Mouse (Mus musculus) midbrain, embryonic 16.5 days (tissue): ENCODE measurements around the gene Man2a2. TPM values are rescaled to one million over a fixed set of nuclear protein-coding genes. Genes with fewer than 3 reads are reported as not detected.
A peak's percentile ranks its signal among the peaks of the same experiment; 100 is the strongest.
"Not testable (repeated sequence)": the region's sequence is repeated elsewhere in the genome, so short reads cannot be mapped to it uniquely, and the experiment has no call there.

ENCODE experiments used
- ATAC-seq: fragments of 200-750 bp; cut with Nextera tagmentation; 2 replicates; pipeline ENCODE4 v1.8.0; 2017; ENCODE audit warnings: moderate TSS enrichment
- H3K27ac ChIP-seq: fragments of 300-500 bp; sonication (generic); 2 replicates; pipeline ENCODE4 v1.5.1; 2014; ENCODE audit warnings: mild to moderate bottlenecking, low read length, mixed read lengths
- H3K27me3 ChIP-seq: fragments of 300-500 bp; sonication (generic); 2 replicates; pipeline ENCODE4 v1.6.1; 2014; ENCODE audit warnings: low read depth, low read length, mixed read lengths; ENCODE audit not compliant: control insufficient read depth, insufficient read depth
- H3K36me3 ChIP-seq: fragments of 300-500 bp; sonication (generic); 2 replicates; pipeline ENCODE4 v1.6.1; 2014; ENCODE audit warnings: mild to moderate bottlenecking, low read length, moderate library complexity, mixed read lengths; ENCODE audit not compliant: control insufficient read depth, insufficient read depth
- H3K4me1 ChIP-seq: fragments of 300-500 bp; sonication (generic); 2 replicates; pipeline ENCODE4 v1.6.1; 2014; ENCODE audit warnings: mild to moderate bottlenecking, low read length, mixed read lengths; ENCODE audit not compliant: control insufficient read depth, insufficient read depth
- H3K4me2 ChIP-seq: fragments of 300-500 bp; sonication (generic); 2 replicates; pipeline ENCODE4 v1.6.1; 2014; ENCODE audit warnings: mild to moderate bottlenecking, low read length, mixed read lengths
- H3K4me3 ChIP-seq: fragments of 300-500 bp; sonication (generic); 2 replicates; pipeline ENCODE4 v1.5.1; 2014; ENCODE audit warnings: low read depth, mild to moderate bottlenecking, low read length, moderate library complexity, mixed read lengths
- H3K9ac ChIP-seq: fragments of 300-500 bp; sonication (generic); 2 replicates; pipeline ENCODE4 v1.6.1; 2014; ENCODE audit warnings: low read depth, low read length, mixed read lengths
- H3K9me3 ChIP-seq: fragments of 300-500 bp; sonication (generic); replicated peaks from 2 replicates; pipeline ENCODE4 v1.6.1; 2014; ENCODE audit warnings: mild to moderate bottlenecking, low read length, mixed read lengths; ENCODE audit not compliant: control insufficient read depth, poor library complexity, severe bottlenecking
- WGBS: fragments of 180-500 bp; shearing (Covaris S2); extraction: QIAGEN DNeasy Blood & Tissue Kit; methylation state at CpG from one replicate; pipeline ENCODE4 v1.1.7; 2014; 5-methylcytosine and 5-hydroxymethylcytosine counted together
- polyA plus RNA-seq: library from polyadenylated mRNA; unstranded; fragments of >200 nt; fragmentation: Nextera tagmentation; extraction: Ambion mirVana; gene quantifications from 2 replicates; pipeline ENCODE4 v1.2.1, GENCODE M21; 2015

Gene Man2a2
- polyA plus RNA-seq, 1 experiment from 2014 or later, result 25.2 TPM

DNA sequence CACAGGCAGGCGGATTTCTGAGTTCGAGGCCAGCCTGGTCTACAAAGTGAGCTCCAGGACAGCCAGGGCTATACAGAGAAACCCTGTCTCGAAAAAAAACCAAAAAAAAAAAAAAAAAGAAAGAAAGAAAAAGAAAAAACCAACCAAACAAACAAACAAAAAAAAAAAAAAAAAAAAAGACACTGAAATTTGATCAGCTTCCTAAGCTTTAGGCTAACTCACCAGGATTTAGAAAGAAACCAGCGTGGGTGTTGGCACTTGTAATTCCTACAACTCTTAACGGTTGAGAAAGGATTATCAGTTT is 46.4 kb downstream of the Man2a2 start:
- Histone ChIP-seq H3K4me2 (peak overlapping the region; percentile 86), H3K36me3 (peaks cover 41% of the 10 kb centered on the region), H3K4me1 (peaks cover 13% of the 10 kb centered on the region)
- not testable (repeated sequence) for H3K9ac ChIP-seq, H3K9me3 ChIP-seq, H3K27me3 ChIP-seq, H3K27ac ChIP-seq, H3K4me3 ChIP-seq
- peak; percentile 8; the same call in 1 of the 2 replicates for ATAC-seq
- WGBS, result 37% methylated on average over 4 of the region's 5 CpGs

DNA sequence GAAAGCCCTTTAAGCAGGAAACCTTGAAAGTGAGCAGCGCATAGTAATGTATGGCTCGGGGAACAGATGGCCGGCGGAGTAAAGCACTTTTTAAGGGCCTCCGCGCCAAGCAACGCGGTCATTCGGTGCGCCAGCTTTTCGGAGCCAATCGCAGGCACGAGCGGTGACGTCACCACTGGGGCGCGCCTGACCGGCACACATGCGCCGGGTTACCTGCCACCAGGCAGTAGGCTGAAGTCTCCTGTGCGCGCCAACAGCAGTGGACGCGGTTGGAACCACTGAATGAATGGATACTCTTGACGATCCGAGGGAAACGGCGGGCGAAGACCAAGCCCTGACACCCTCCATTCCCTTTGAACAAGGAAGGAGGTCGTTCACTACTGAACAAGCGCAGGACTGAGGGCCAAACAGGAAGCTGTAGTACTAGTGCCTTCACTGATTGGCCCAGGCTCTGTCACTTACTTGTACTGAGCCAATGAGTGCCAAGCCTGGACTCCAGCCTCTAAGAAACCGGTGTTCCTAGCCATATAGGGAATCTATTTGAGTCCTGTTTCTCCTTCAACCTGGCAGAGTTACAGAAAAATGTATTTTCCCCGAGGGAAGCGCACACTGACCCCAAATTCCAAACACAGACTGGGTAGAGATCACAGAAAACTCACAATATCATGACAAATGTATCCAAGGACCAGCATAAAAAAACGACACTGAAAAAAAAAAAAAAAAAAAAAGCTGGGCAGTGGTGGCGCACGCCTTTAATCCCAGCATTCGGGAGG is 46.9 kb downstream of the Man2a2 start, which contains the start of gene Rccd1:
Gene Rccd1, minus strand, starts transcription at position 412 of the 773 bp plus-strand sequence.
- H3K36me3 ChIP-seq, result peaks cover 36% of the 10 kb centered on the region
- no peaks in the 10 kb centered on the region for H3K9me3 ChIP-seq
- ATAC-seq, result peak; percentile 99
- peaks cover 13% of the 10 kb centered on the region for H3K4me1 ChIP-seq
- no peaks in the 10 kb centered on the region for H3K27me3 ChIP-seq
- 0% methylated on average over 38 of the region's 38 CpGs for WGBS
- H3K4me3 ChIP-seq, result peak within 1 kb of the TSS; percentile 61
- H3K9ac ChIP-seq, result peak within 1 kb of the TSS; percentile 59
- H3K27ac ChIP-seq, result peak within 1 kb of the TSS; percentile 90
- peak within 1 kb of the TSS; percentile 86 for H3K4me2 ChIP-seq

DNA sequence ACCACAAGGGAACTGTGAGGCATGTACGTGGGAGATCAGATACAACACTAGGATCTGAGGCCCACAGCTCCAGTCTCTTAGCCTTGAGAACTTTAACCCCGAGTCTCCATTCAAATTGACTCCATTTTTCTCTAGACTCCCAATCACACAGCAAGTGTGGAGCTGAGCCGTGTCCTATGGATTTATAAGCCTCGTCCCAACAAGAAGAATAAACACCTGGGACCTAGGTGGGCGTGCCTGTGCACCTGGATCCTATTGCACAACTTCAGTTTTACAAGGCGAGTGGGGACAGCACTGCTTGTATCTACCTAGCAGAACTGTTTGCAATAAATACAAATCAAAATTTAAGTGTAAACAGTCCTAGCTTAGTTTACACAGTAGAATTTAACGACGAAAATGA is 47.8 kb downstream of the Man2a2 start:
- Histone ChIP-seq H3K4me3 (peak overlapping the region; percentile 61), H3K27ac (peak overlapping the region; percentile 90), H3K4me1 (peaks cover 13% of the 10 kb centered on the region), H3K36me3 (peaks cover 27% of the 10 kb centered on the region), H3K9me3 (no peaks in the 10 kb centered on the region), H3K9ac (peak overlapping the region; percentile 59), H3K27me3 (no peaks in the 10 kb centered on the region), H3K4me2 (peak overlapping the region; percentile 86)
- ATAC-seq, result no peak
- WGBS, result 18% methylated on average over 8 of the region's 8 CpGs

DNA sequence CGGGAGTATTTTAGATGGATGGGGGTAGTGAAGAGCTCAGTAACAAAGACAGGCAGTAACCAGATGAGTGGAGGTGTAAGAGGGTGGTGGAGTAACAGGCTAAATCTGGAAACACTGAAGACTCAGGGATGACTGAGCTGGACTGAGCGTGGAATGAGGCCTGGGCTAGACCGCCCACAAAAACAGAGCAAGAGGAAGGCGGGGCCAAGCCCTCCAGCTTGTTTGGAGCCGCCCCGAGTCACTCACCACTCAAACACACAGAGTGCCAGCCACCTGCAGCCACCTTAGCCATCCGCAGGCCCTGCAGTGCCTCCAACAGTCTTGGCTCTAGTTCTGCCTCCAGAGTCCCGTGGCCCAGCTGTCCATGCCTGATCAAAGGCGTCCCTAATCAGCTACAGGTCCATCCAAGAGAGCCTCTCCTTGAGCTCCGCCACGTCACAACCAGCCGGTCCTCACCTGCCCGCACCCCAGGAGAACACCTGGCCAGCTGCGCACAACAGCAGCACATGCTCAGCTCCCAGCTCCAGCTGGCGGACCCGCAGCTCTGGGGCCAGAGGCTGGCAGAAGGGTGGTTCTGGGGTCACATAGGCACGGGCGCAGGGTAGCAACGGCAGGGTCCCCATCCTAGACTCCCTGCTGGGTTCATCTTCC is 51.2 kb downstream of the Man2a2 start:
- no peaks in the 10 kb centered on the region for H3K27me3 ChIP-seq
- no peak overlapping the region for H3K4me3 ChIP-seq
- H3K36me3 ChIP-seq, result 0 out of 2 replicates have a peak, but pooled peaks cover 5% of the 10 kb centered on the region
- H3K4me1 ChIP-seq, result peaks cover 13% of the 10 kb centered on the region
- no peak overlapping the region for H3K27ac ChIP-seq
- H3K9me3 ChIP-seq, result no peaks in the 10 kb centered on the region
- no peak for ATAC-seq
- 82% methylated on average over 19 of the region's 19 CpGs for WGBS
- no peak overlapping the region for H3K9ac ChIP-seq
- H3K4me2 ChIP-seq, result no peak overlapping the region

DNA sequence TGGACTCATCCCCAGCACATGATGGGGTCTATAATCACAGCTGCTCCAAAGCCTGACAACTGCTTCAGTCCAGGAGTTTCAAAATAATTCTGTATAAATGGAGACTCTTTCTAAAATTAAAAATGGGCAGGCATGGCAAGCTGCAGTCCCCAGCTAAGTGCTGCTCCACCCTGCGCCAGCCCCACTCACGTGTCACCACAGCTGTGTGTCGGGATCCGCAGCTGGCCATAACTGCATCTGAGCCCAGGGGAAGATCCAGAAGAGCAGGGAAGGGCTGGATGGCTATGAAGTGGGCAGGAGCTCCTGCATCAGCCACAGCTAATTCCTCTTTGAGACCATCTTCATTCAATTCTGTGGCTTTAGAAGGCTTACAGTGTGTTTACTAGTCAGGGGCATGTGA is 52.5 kb downstream of the Man2a2 start:
- H3K9ac ChIP-seq, result no peak overlapping the region
- 90% methylated on average over 4 of the region's 4 CpGs for WGBS
- no peaks in the 10 kb centered on the region for H3K9me3 ChIP-seq
- H3K27ac ChIP-seq, result no peak overlapping the region
- no peak for ATAC-seq
- no peaks in the 10 kb centered on the region for H3K27me3 ChIP-seq
- no peak overlapping the region for H3K4me2 ChIP-seq
- H3K4me3 ChIP-seq, result no peak overlapping the region
- peaks cover 13% of the 10 kb centered on the region for H3K4me1 ChIP-seq
- 0 out of 2 replicates have a peak, but pooled peaks cover 5% of the 10 kb centered on the region for H3K36me3 ChIP-seq

DNA sequence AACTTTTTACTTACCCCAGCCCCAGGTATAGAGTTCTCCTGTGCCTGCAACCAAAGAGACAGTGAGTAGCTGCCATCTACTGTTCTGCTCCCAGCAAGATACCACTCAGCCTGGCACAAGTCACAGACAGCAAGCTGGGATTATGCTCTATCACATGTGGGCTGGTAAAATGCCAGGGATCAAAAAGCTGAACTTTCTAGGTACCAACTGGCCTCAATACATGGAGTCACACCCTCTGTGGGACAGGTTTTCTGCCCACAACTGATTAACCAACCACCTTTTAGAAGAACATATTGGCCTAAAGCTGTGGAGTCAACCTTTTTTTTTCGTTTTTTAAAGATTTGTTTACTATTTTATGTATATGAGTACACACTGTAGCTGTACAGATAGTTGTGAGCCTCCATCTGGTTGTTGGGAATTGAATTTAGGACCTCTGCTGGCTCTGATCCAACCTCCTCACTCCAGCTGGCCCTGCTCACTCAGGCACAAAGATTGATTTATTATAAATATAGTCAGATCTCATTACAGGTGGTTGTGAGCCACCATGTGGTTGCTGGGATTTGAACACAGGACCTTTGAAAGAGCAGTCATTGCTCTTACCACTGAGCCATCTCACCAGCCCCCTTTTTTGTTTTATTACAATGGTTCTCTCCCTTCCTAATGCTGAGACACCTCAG is 53.6 kb downstream of the Man2a2 start:
- H3K27ac ChIP-seq, result no peak overlapping the region
- 0 out of 2 replicates have a peak, but pooled peaks cover 5% of the 10 kb centered on the region for H3K36me3 ChIP-seq
- WGBS, result 72% methylated on average over 1 of the region's 1 CpGs
- no peak overlapping the region for H3K4me2 ChIP-seq
- ATAC-seq, result no peak
- no peaks in the 10 kb centered on the region for H3K9me3 ChIP-seq
- H3K4me1 ChIP-seq, result peaks cover 4% of the 10 kb centered on the region; the same call in 1 of the 2 replicates
- no peak overlapping the region for H3K9ac ChIP-seq
- no peaks in the 10 kb centered on the region for H3K27me3 ChIP-seq
- no peak overlapping the region for H3K4me3 ChIP-seq

DNA sequence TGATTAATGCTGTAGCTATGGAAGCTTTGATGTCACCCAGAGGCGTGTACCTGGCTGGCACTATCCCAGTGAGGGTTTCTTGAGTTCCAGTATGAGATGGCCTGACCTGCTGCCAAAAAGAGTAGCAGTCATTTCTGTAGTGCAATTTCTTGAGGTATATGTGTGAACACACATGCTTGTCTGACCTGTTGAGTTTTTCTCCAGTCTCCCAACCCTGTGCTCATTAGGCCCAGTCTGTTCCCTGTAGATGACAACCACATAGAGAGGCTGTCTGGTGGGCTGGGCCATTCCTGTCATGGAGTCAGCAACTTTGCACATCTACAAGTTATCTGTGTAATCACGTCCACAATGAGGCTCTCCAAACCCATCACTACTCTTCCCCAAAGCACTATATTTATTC is 55.4 kb downstream of the Man2a2 start:
- Histone ChIP-seq H3K27ac (no peak overlapping the region), H3K36me3 (0 out of 2 replicates have a peak, but pooled peaks cover 5% of the 10 kb centered on the region), H3K9ac (no peak overlapping the region), H3K4me2 (no peak overlapping the region), H3K27me3 (no peaks in the 10 kb centered on the region), H3K4me1 (no peaks in the 10 kb centered on the region), H3K9me3 (no peaks in the 10 kb centered on the region), H3K4me3 (no peak overlapping the region)
- no peak for ATAC-seq
- 81% methylated on average over 2 of the region's 2 CpGs for WGBS

DNA sequence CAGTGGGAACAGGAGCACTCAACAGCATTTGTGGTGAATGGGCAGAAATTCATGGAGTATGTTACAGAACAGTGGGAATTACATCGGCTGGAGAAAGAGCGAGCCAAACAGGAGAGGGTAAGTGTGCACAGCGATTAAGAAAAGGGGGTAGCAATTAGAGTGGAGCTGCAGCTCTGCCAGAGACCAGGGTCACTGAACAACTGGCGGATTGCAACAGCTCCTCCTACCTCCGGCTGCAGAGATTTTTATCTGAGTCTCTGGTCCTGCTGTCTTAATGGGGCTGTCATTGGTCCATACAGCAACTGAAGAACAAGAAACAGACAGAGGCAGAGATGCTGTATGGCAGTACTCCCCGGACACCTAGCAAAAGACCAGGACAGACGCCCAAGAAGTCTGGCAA is 60.4 kb downstream of the Man2a2 start:
- no peaks in the 10 kb centered on the region for H3K4me1 ChIP-seq
- H3K9me3 ChIP-seq, result no peaks in the 10 kb centered on the region
- H3K4me3 ChIP-seq, result no peak overlapping the region
- WGBS, result 82% methylated on average over 7 of the region's 7 CpGs
- H3K27ac ChIP-seq, result no peak overlapping the region
- no peak overlapping the region for H3K9ac ChIP-seq
- no peaks in the 10 kb centered on the region for H3K27me3 ChIP-seq
- no peak overlapping the region for H3K4me2 ChIP-seq
- H3K36me3 ChIP-seq, result 0 out of 2 replicates have a peak, but pooled peaks cover 3% of the 10 kb centered on the region
- ATAC-seq, result no peak

DNA sequence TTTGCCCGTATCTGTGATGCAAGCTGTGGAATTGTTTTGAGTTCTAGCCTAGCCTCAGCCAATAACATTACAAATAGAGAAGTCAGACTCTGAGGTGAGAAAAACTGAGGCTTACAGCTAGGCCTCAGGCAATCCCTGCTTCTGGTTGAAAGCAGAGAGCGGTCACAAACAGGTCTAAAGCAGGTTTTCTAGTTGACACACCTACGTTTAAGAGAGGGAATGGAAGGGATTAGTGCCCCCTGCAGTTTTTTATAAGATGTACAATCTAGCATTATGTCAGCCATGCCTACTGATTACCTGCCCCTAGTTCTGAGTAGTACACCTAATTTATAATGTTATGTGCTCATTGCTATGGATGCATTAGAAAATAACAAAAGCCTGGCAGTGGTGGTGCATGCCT is 63.4 kb downstream of the Man2a2 start:
- Histone ChIP-seq H3K4me2 (no peak overlapping the region), H3K27me3 (no peaks in the 10 kb centered on the region), H3K4me3 (no peak overlapping the region), H3K9ac (no peak overlapping the region), H3K9me3 (no peaks in the 10 kb centered on the region), H3K27ac (no peak overlapping the region), H3K36me3 (0 out of 2 replicates have a peak, but pooled peaks cover 2% of the 10 kb centered on the region), H3K4me1 (no peaks in the 10 kb centered on the region)
- 77% methylated on average over 3 of the region's 3 CpGs for WGBS
- no peak for ATAC-seq
